Mouse (Mus musculus): ENCODE results near the gene Polr2b.

- TF ChIP-seq CTCF (IDR thresholded peaks at IDR 0.05 in 2 of 3, conservative IDR thresholded peaks at IDR 0.05 in 1 of 3; ENCODE audit: control insufficient read depth in 1 of 3, insufficient read depth in 1 of 3, low read depth in 2 of 3, low read length in 3 of 3, poor library complexity in 1 of 3, severe bottlenecking in 1 of 3) (no peak), POLR2A (IDR thresholded peaks at IDR 0.05; ENCODE audit: control insufficient read depth in 1 of 2, insufficient read depth in 1 of 2, low read depth in 1 of 2, low read length in 2 of 2, poor library complexity in 1 of 2) (no peak), EP300 (IDR thresholded peaks at IDR 0.05; ENCODE audit: low read depth in 1 of 2, low read length in 2 of 2) (no peak), ZNF384 (IDR thresholded peaks at IDR 0.05; ENCODE audit: low read depth, low read length) (no peak), TCF12 (IDR thresholded peaks at IDR 0.05; ENCODE audit: low read depth, low read length) (no peak), POLR2AphosphoS2 (IDR thresholded peaks at IDR 0.05; ENCODE audit: low read length) (no peak), ZMIZ1 (IDR thresholded peaks at IDR 0.05; ENCODE audit: low read depth, low read length) (no peak), MAX (IDR thresholded peaks at IDR 0.05; ENCODE audit: low read length) (no peak), RAD21 (IDR thresholded peaks at IDR 0.05; ENCODE audit: low read depth, low read length) (no peak), CHD2 (IDR thresholded peaks at IDR 0.05; ENCODE audit: low read length) (no peak), MEF2A (IDR thresholded peaks at IDR 0.05; ENCODE audit: extremely low read depth, insufficient replicate concordance, low read depth, low read length, poor library complexity, severe bottlenecking) (no peak), MXI1 (IDR thresholded peaks at IDR 0.05; ENCODE audit: low read depth, low read length) (no peak), NELFE (IDR thresholded peaks at IDR 0.05; ENCODE audit: low read depth, low read length) (no peak)
Observed at GRCm38 (mm10) chr5:77369394-77369793, 59.4 kb downstream of the Polr2b start.
